Comparison of ENCODE assay signal across 23 mouse cellular contexts in genomic region chr10:67120180-67120579, GRCm38 (mm10). TPM values are rescaled to one million over a fixed set of nuclear protein-coding genes. Genes with fewer than 3 reads are reported as not detected.
DNase-seq lines count a peak whose midpoint lies in the region; ATAC-seq and TF ChIP-seq lines count a peak whose summit lies in the region.
"Had no signal": no experiment of that assay in that cellular context is flagged by ENCODE, and none has a peak within 500 bp of the region (broad histone marks: within the 10 kb centered on the region; RNA-seq: fewer than 3 reads in every experiment).

No protein-coding gene starts in this region.

- H3K27me3 ChIP-seq in heart, embryonic 16.5 days (ENCODE audit: control insufficient read depth, insufficient read depth, low read length), result no peaks in the 10 kb centered on the region
- no peaks in the 10 kb centered on the region for H3K27me3 ChIP-seq in kidney, postnatal 0 days (ENCODE audit: insufficient read depth, low read length)
- H3K27me3 ChIP-seq in lung, postnatal 0 days (replicated peaks; ENCODE audit: insufficient read depth, low read length), result no peaks in the 10 kb centered on the region
- H3K27me3 ChIP-seq in hindbrain, embryonic 12.5 days, result no peaks in the 10 kb centered on the region
- H3K27me3 ChIP-seq: embryonic facial prominence, embryonic 13.5 days had no signal

- no peak for TF ChIP-seq CTCF in kidney, postnatal 0 days (IDR thresholded peaks at IDR 0.05; ENCODE audit: low read depth)
- TF ChIP-seq CTCF in lung, postnatal 0 days (IDR thresholded peaks at IDR 0.05), result no peak

- H3K9ac ChIP-seq in heart, embryonic 16.5 days (ENCODE audit: low read length), result no peak overlapping the region
- H3K9ac ChIP-seq in kidney, postnatal 0 days (ENCODE audit: low read depth, low read length), result no peak overlapping the region
- H3K9ac ChIP-seq in lung, postnatal 0 days (replicated peaks; ENCODE audit: low read depth), result no peak overlapping the region
- H3K9ac ChIP-seq in hindbrain, embryonic 12.5 days, result no peak overlapping the region
- H3K9ac ChIP-seq: embryonic facial prominence, embryonic 13.5 days; liver, embryonic 14.5 days had no signal

- no peak overlapping the region for H3K4me2 ChIP-seq in heart, embryonic 16.5 days (ENCODE audit: low read depth, low read length)
- H3K4me2 ChIP-seq in kidney, postnatal 0 days (ENCODE audit: low read length), result no peak overlapping the region
- no peak overlapping the region for H3K4me2 ChIP-seq in lung, postnatal 0 days (replicated peaks; ENCODE audit: low read depth, low read length)
- H3K4me2 ChIP-seq in hindbrain, embryonic 12.5 days (replicated peaks), result no peak overlapping the region
- H3K4me2 ChIP-seq: embryonic facial prominence, embryonic 13.5 days had no signal

- no peak overlapping the region for H3K4me3 ChIP-seq in heart, embryonic 16.5 days (ENCODE audit: low read length)
- no peak overlapping the region for H3K4me3 ChIP-seq in kidney, postnatal 0 days (replicated peaks; ENCODE audit: low read depth, low read length)
- H3K4me3 ChIP-seq in lung, postnatal 0 days (ENCODE audit: low read depth, low read length), result no peak overlapping the region
- no peak overlapping the region for H3K4me3 ChIP-seq in hindbrain, embryonic 12.5 days
- H3K4me3 ChIP-seq: embryonic facial prominence, embryonic 13.5 days; heart, embryonic 10.5 days; hindbrain, embryonic 10.5 days; midbrain, embryonic 10.5 days had no signal

- no peak for ATAC-seq in heart, embryonic 16.5 days (replicated peaks; ENCODE audit: extremely low read depth, insufficient read depth, low FRiP score)
- ATAC-seq in kidney, postnatal 0 days (replicated peaks; ENCODE audit: low FRiP score, low read depth), result no peak
- ATAC-seq in CD4-positive, CD25-positive, alpha-beta regulatory T cell, adult 4 months, result peak; percentile 32
- ATAC-seq in lung, postnatal 0 days, result peak; percentile 22; the same call in 1 of the 2 replicates
- no peak for ATAC-seq in hindbrain, embryonic 12.5 days (ENCODE audit: low FRiP score)
- ATAC-seq: forebrain, embryonic 14.5 days had no signal

- H3K9me3 ChIP-seq in heart, embryonic 16.5 days (replicated peaks; ENCODE audit: control insufficient read depth, low read length), result no peaks in the 10 kb centered on the region
- no peaks in the 10 kb centered on the region for H3K9me3 ChIP-seq in kidney, postnatal 0 days (replicated peaks; ENCODE audit: low read length)
- no peaks in the 10 kb centered on the region for H3K9me3 ChIP-seq in lung, postnatal 0 days (ENCODE audit: low read length)
- H3K9me3 ChIP-seq in hindbrain, embryonic 12.5 days (replicated peaks), result no peaks in the 10 kb centered on the region
- H3K9me3 ChIP-seq: embryonic facial prominence, embryonic 13.5 days; heart, embryonic 10.5 days; hindbrain, embryonic 10.5 days; midbrain, embryonic 10.5 days had no signal

- DNase-seq in heart, postnatal 36 days, result no peak
- no peak for DNase-seq in kidney, postnatal 0 days (ENCODE audit: low spot score)
- no peak for DNase-seq in kidney, adult 8-10 months
- DNase-seq in lung, postnatal 0 days (ENCODE audit: low spot score), result no peak
- no peak for DNase-seq in layer of hippocampus, postnatal 25 days (ENCODE audit: extremely low spot score in 1 of 2, low spot score in 1 of 2)
- DNase-seq: adrenal gland, postnatal 25 days; B cell, adult 2 months; cerebellum, adult 11 months; cerebellum, postnatal 14 days; gastrocnemius, postnatal 25 days; right cerebral cortex, adult 18-20 months; thymus, postnatal 25 days had no signal

- peaks cover 57% of the 10 kb centered on the region for H3K4me1 ChIP-seq in heart, embryonic 16.5 days (ENCODE audit: control insufficient read depth, insufficient read depth, low read length)
- peaks cover 28% of the 10 kb centered on the region for H3K4me1 ChIP-seq in kidney, postnatal 0 days (replicated peaks; ENCODE audit: insufficient read depth, low read length)
- H3K4me1 ChIP-seq in lung, postnatal 0 days (ENCODE audit: insufficient read depth, low read depth, low read length), result peaks cover 12% of the 10 kb centered on the region; the same call in 1 of the 2 replicates
- peaks cover 25% of the 10 kb centered on the region for H3K4me1 ChIP-seq in hindbrain, embryonic 12.5 days

- no peak for TF ChIP-seq EP300 in lung, postnatal 0 days (IDR thresholded peaks at IDR 0.05)

- intact Hi-C loops in heart, postnatal 36 days (cut with DNase I), result no loop called here

- H3K36me3 ChIP-seq in heart, embryonic 16.5 days (ENCODE audit: control insufficient read depth, insufficient read depth), result no peaks in the 10 kb centered on the region
- H3K36me3 ChIP-seq in kidney, postnatal 0 days (ENCODE audit: insufficient read depth, low read length), result no peaks in the 10 kb centered on the region
- H3K36me3 ChIP-seq in lung, postnatal 0 days (ENCODE audit: insufficient read depth, low read length), result no peaks in the 10 kb centered on the region
- H3K36me3 ChIP-seq in hindbrain, embryonic 12.5 days, result no peaks in the 10 kb centered on the region
- H3K36me3 ChIP-seq: embryonic facial prominence, embryonic 13.5 days; heart, embryonic 10.5 days; hindbrain, embryonic 10.5 days; midbrain, embryonic 10.5 days had no signal

- 41% methylated on average over 4 of the region's 4 CpGs for WGBS in heart, embryonic 16.5 days
- WGBS in kidney, postnatal 0 days, result 42% methylated on average over 4 of the region's 4 CpGs
- 30% methylated on average over 4 of the region's 4 CpGs for WGBS in lung, postnatal 0 days
- WGBS in hindbrain, embryonic 12.5 days, result 66% methylated on average over 4 of the region's 4 CpGs

- H3K27ac ChIP-seq in heart, embryonic 16.5 days (ENCODE audit: low read length), result peak overlapping the region; percentile 18; the same call in 1 of the 2 replicates
- H3K27ac ChIP-seq in kidney, postnatal 0 days, result peak overlapping the region; percentile 65; the same call in 1 of the 2 replicates
- no peak overlapping the region for H3K27ac ChIP-seq in lung, postnatal 0 days (ENCODE audit: low read length)
- no peak overlapping the region for H3K27ac ChIP-seq in hindbrain, embryonic 12.5 days
- H3K27ac ChIP-seq: embryonic facial prominence, embryonic 13.5 days; heart, embryonic 10.5 days; hindbrain, embryonic 10.5 days; liver, embryonic 14.5 days; macrophage; midbrain, embryonic 10.5 days; stomach, postnatal 0 days had no signal

RNA-seq across cellular contexts. Expression of gene Reep3, which starts 23.4 kb away (rescaled TPM):
- polyA plus RNA-seq in heart, embryonic 16.5 days (2015; fragmentation: Nextera tagmentation; extraction: Ambion mirVana), result 29.7 and 30.1 TPM in 2 replicates
- 10 to 100 TPM; 22.2 to 22.5 TPM for total RNA-seq in heart, postnatal 36 days (2021)
- 44.7 and 50.9 TPM in 2 replicates for polyA plus RNA-seq in kidney, postnatal 0 days (2015; fragmentation: Nextera tagmentation; extraction: Ambion mirVana)
- polyA plus RNA-seq in CD4-positive, CD25-positive, alpha-beta regulatory T cell, adult 4 months (2017; shearing (Covaris generic)), result 10 to 100 TPM; 13.8 to 17.3 TPM
- 38.4 and 43.8 TPM in 2 replicates for polyA plus RNA-seq in lung, postnatal 0 days (2015; fragmentation: Nextera tagmentation; extraction: Ambion mirVana)
- 10 to 100 TPM; 22.8 to 24.2 TPM for total RNA-seq in layer of hippocampus, postnatal 25 days (2021)
- 53.3 and 54.0 TPM in 2 replicates for polyA plus RNA-seq in hindbrain, embryonic 12.5 days (2016; fragmentation: Nextera tagmentation; extraction: Ambion mirVana)

RNA-seq across cellular contexts. Expression of gene Jmjd1c, which starts 24.3 kb away (rescaled TPM):
- 29.9 and 31.5 TPM in 2 replicates for polyA plus RNA-seq in heart, embryonic 16.5 days (2015; fragmentation: Nextera tagmentation; extraction: Ambion mirVana)
- total RNA-seq in heart, postnatal 36 days (2021), result 10 to 100 TPM; 39.4 to 41.1 TPM
- 35.2 and 40.8 TPM in 2 replicates for polyA plus RNA-seq in kidney, postnatal 0 days (2015; fragmentation: Nextera tagmentation; extraction: Ambion mirVana)
- 10 to 100 TPM; 56.7 to 57.2 TPM for polyA plus RNA-seq in CD4-positive, CD25-positive, alpha-beta regulatory T cell, adult 4 months (2017; shearing (Covaris generic))
- 43.8 and 44.6 TPM in 2 replicates for polyA plus RNA-seq in lung, postnatal 0 days (2015; fragmentation: Nextera tagmentation; extraction: Ambion mirVana)
- 10 to 100 TPM; 80.3 to 98.6 TPM for total RNA-seq in layer of hippocampus, postnatal 25 days (2021)
- polyA plus RNA-seq in hindbrain, embryonic 12.5 days (2016; fragmentation: Nextera tagmentation; extraction: Ambion mirVana), result 60.1 and 65.1 TPM in 2 replicates

Comparison
In these comparisons a context has a peak if more than half of its experiments do, and no peak if none do; other contexts are left out.
1. ATAC-seq: peak in CD4-positive, CD25-positive, alpha-beta regulatory T cell, adult 4 months (single experiment) and lung, postnatal 0 days (single experiment); none in heart, embryonic 16.5 days (single experiment), kidney, postnatal 0 days (single experiment) and hindbrain, embryonic 12.5 days (single experiment).
2. H3K27ac ChIP-seq: peak in heart, embryonic 16.5 days (single experiment) and kidney, postnatal 0 days (single experiment); none in lung, postnatal 0 days (single experiment) and hindbrain, embryonic 12.5 days (single experiment).